Mouse (Mus musculus) telencephalon, adult 2 months (tissue): ENCODE measurements around the gene Gm29666.

Experiments
- DNase-seq: peaks from one replicate; pipeline ENCODE4 v3.0.0-alpha.2; 2011; ENCODE audit warnings: low read depth, low spot score

Gm29666 gene

GRCm38 (mm10) chr15:84919938-84920337, at the start of gene Gm29666:
Gene Gm29666, minus strand, starts transcription at chr15:84920038.
- no peak for DNase-seq

- no peak for DNase-seq
Measured at GRCm38 (mm10) chr15:84968534-84968933, 48.7 kb upstream of the Gm29666 start.

GRCm38 (mm10) chr15:84965575-84966360, 45.9 kb upstream of the Gm29666 start:
- no peak for DNase-seq

GRCm38 (mm10) chr15:84964771-84965170, 44.9 kb upstream of the Gm29666 start:
- no peak for DNase-seq

GRCm38 (mm10) chr15:84962518-84962917, 42.7 kb upstream of the Gm29666 start:
- no peak for DNase-seq

GRCm38 (mm10) chr15:84960692-84961091, 40.9 kb upstream of the Gm29666 start:
- peak; percentile 75 for DNase-seq

- no peak for DNase-seq
Measured at GRCm38 (mm10) chr15:84959891-84960290, 40.1 kb upstream of the Gm29666 start.

- no peak for DNase-seq
Measured at GRCm38 (mm10) chr15:84958331-84958730, 38.5 kb upstream of the Gm29666 start.

- DNase-seq, result peak; percentile 86
Measured at GRCm38 (mm10) chr15:84957851-84958250, 38.0 kb upstream of the Gm29666 start.

GRCm38 (mm10) chr15:84953259-84953658, 33.4 kb upstream of the Gm29666 start:
- no peak for DNase-seq

GRCm38 (mm10) chr15:84950053-84950452, 30.2 kb upstream of the Gm29666 start:
- peak; percentile 62 for DNase-seq

GRCm38 (mm10) chr15:84948990-84949389, 29.2 kb upstream of the Gm29666 start:
- no peak for DNase-seq

- no peak for DNase-seq
Measured at GRCm38 (mm10) chr15:84944319-84944718, 24.5 kb upstream of the Gm29666 start.

- peak; percentile 60 for DNase-seq
Measured at GRCm38 (mm10) chr15:84942647-84943285, 22.9 kb upstream of the Gm29666 start.

- DNase-seq, result no peak
Measured at GRCm38 (mm10) chr15:84940102-84940501, 20.3 kb upstream of the Gm29666 start.

GRCm38 (mm10) chr15:84934901-84935300, 15.1 kb upstream of the Gm29666 start:
- peak; percentile 82 for DNase-seq

- no peak for DNase-seq
Measured at GRCm38 (mm10) chr15:84932351-84932750, 12.5 kb upstream of the Gm29666 start.

- no peak for DNase-seq
Measured at GRCm38 (mm10) chr15:84925495-84926018, 5.7 kb upstream of the Gm29666 start.

- no peak for DNase-seq
Measured at GRCm38 (mm10) chr15:84924781-84925315, 5.0 kb upstream of the Gm29666 start.

- no peak for DNase-seq
Measured at GRCm38 (mm10) chr15:84923508-84924181, 3.8 kb upstream of the Gm29666 start.

- DNase-seq, result peak; percentile 95
Measured at GRCm38 (mm10) chr15:84922884-84923507, 3.2 kb upstream of the Gm29666 start, which contains the start of gene Nup50. Gene Nup50, plus strand, starts transcription at chr15:84923411.
